Mouse (Mus musculus) brown adipose tissue, adult 24 weeks (tissue): ENCODE measurements around the gene Slc9a4. TPM values are rescaled to one million over a fixed set of nuclear protein-coding genes. Genes with fewer than 3 reads are reported as not detected.
"Not testable (repeated sequence)": the region's sequence is repeated elsewhere in the genome, so short reads cannot be mapped to it uniquely, and the experiment has no call there.

Experiments used
- H3K27ac ChIP-seq: fragments of 200-500 bp; replicated peaks from 2 replicates; pipeline ENCODE4 v1.5.1; 2012; ENCODE audit warnings: low read depth, mild to moderate bottlenecking, low read length
- H3K4me1 ChIP-seq: fragments of 200-500 bp; 2 replicates; pipeline ENCODE4 v1.6.1; 2012; ENCODE audit warnings: low read length, mixed read lengths; ENCODE audit not compliant: control insufficient read depth, insufficient read depth, insufficient read length
- H3K4me3 ChIP-seq: fragments of 200-500 bp; 2 replicates; pipeline ENCODE4 v1.5.1; 2012; ENCODE audit warnings: low read depth, mild to moderate bottlenecking, low read length, moderate library complexity; ENCODE audit not compliant: insufficient read depth
- polyA plus RNA-seq: library from polyadenylated mRNA; stranded (reverse); fragments of >200 nt; gene quantifications from 2 replicates; pipeline ENCODE4 v1.2.4, GENCODE M21; 2012; ENCODE audit not compliant: missing spikeins, insufficient read depth, insufficient read length

Slc9a4 gene
- polyA plus RNA-seq, 1 experiment: not detected

- no peak overlapping the region for H3K4me3 ChIP-seq
- H3K27ac ChIP-seq: no peak overlapping the region
- H3K4me1 ChIP-seq: no peaks in the 10 kb centered on the region
These were observed 40.0 kb downstream of the Slc9a4 start for GRCm38 (mm10) chr1:40619871-40620270.

GRCm38 (mm10) chr1:40624954-40625353, 45.1 kb downstream of the Slc9a4 start:
- Histone ChIP-seq H3K27ac (no peak overlapping the region), H3K4me1 (no peaks in the 10 kb centered on the region), H3K4me3 (no peak overlapping the region)

- no peak overlapping the region for H3K4me3 ChIP-seq
- H3K4me1 ChIP-seq: no peaks in the 10 kb centered on the region
- no peak overlapping the region for H3K27ac ChIP-seq
These were observed 47.1 kb downstream of the Slc9a4 start for GRCm38 (mm10) chr1:40626954-40627353.

GRCm38 (mm10) chr1:40628443-40628842, 48.6 kb downstream of the Slc9a4 start:
- Histone ChIP-seq H3K4me3 (no peak overlapping the region), H3K4me1 (no peaks in the 10 kb centered on the region), H3K27ac (no peak overlapping the region)

- Histone ChIP-seq H3K4me3 (no peak overlapping the region), H3K4me1 (no peaks in the 10 kb centered on the region), H3K27ac (no peak overlapping the region)
These were observed 52.7 kb downstream of the Slc9a4 start for GRCm38 (mm10) chr1:40632407-40633062.

GRCm38 (mm10) chr1:40634608-40635007, 54.7 kb downstream of the Slc9a4 start:
- no peaks in the 10 kb centered on the region for H3K4me1 ChIP-seq
- no peak overlapping the region for H3K27ac ChIP-seq
- H3K4me3 ChIP-seq: no peak overlapping the region

GRCm38 (mm10) chr1:40648234-40648633, 68.4 kb downstream of the Slc9a4 start:
- Histone ChIP-seq H3K4me1 (no peaks in the 10 kb centered on the region), H3K27ac (no peak overlapping the region), H3K4me3 (no peak overlapping the region)

GRCm38 (mm10) chr1:40650803-40651497, 71.1 kb downstream of the Slc9a4 start:
- H3K4me3 ChIP-seq: no peak overlapping the region
- no peak overlapping the region for H3K27ac ChIP-seq
- H3K4me1 ChIP-seq: no peaks in the 10 kb centered on the region

GRCm38 (mm10) chr1:40657035-40657434, 77.2 kb downstream of the Slc9a4 start:
- Histone ChIP-seq H3K4me1 (no peaks in the 10 kb centered on the region), H3K4me3 (no peak overlapping the region), H3K27ac (no peak overlapping the region)

- H3K4me3 ChIP-seq: no peak overlapping the region
- no peak overlapping the region for H3K27ac ChIP-seq
- no peaks in the 10 kb centered on the region for H3K4me1 ChIP-seq
These were observed 78.2 kb downstream of the Slc9a4 start for GRCm38 (mm10) chr1:40657978-40658496.

GRCm38 (mm10) chr1:40659017-40659416, 79.1 kb downstream of the Slc9a4 start:
- H3K4me3 ChIP-seq: no peak overlapping the region
- H3K27ac ChIP-seq: no peak overlapping the region
- no peaks in the 10 kb centered on the region for H3K4me1 ChIP-seq

- H3K4me3 ChIP-seq: no peak overlapping the region
- H3K27ac ChIP-seq: no peak overlapping the region
- H3K4me1 ChIP-seq: no peaks in the 10 kb centered on the region
These were observed 79.6 kb downstream of the Slc9a4 start for GRCm38 (mm10) chr1:40659496-40659895.

GRCm38 (mm10) chr1:40660838-40661237, 81.0 kb downstream of the Slc9a4 start:
- Histone ChIP-seq H3K4me1 (no peaks in the 10 kb centered on the region), H3K27ac (no peak overlapping the region), H3K4me3 (no peak overlapping the region)

- no peaks in the 10 kb centered on the region for H3K4me1 ChIP-seq
- H3K4me3 ChIP-seq: no peak overlapping the region
- no peak overlapping the region for H3K27ac ChIP-seq
These were observed 85.8 kb downstream of the Slc9a4 start for GRCm38 (mm10) chr1:40665401-40666370.

- H3K27ac ChIP-seq, H3K4me3 ChIP-seq, H3K4me1 ChIP-seq: not testable (repeated sequence)
These were observed 87.6 kb downstream of the Slc9a4 start for GRCm38 (mm10) chr1:40667442-40667841.
